Mouse (Mus musculus) adrenal gland, postnatal 14 days (tissue): ENCODE measurements at regions not wholly inside any gene's neighbourhood (a gene's known extent, or its start where the extent isn't known, plus 50 kb on each side); places are given as distances from the start of the nearest gene placed in this dataset.

Experiments used
- DNase-seq: peaks from one replicate; pipeline ENCODE4 v3.0.0; 2021; ENCODE audit warnings: mixed read lengths

DNA sequence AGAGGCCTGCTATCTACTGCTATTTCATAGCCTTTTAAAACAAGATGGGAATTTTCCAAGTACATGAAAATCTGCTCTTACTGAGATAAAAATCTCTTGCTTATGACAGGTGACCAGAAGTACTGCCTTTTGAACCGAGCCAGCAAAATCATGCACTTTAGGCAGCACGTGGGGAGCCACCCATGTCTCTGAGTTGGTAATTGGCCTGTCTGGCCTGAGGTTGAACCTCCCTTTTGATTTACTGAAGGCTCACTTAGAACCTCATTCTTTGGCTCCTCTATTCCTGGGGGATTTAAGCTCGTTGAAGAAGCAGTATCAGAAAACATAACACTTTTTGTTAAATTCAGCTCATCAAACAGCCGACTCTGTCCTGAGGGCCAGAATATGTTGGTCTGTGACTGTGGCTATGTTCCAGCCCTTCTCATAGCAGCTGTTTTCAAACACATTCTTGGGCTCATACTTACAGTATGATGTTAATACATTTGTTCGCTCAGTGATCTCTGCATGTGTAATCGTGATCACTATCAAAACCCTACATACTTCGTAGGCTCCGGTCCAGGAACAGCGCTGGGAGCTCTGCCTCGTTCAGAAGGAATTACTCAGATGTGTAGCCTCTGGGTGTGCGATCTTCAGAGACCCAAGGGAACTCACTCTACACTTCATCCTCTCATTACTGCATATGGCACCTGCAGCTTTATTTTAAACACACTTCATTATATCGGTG lies 290.1 kb upstream of the Gm15217 start:
- DNase-seq, result no peak

DNA sequence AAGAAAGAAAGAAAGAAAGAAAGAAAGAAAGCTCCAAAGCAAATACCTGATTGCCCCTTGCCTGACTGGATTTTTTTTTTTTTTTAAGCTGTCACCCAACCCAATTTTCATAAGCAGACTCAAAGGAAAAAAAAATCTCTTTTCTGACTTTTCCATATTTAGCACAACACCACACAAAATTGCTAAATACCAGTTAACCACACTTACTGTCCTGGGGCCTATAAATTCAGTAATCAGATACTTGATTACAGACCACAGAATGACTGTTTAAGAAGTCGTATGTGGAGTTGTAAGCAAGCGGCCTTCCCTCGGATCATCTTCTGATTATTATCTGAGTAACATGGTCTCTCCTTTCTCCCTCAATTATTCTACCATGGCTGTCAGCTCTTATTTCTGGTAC lies 263.3 kb upstream of the Gm15217 start:
- DNase-seq, result no peak

DNA sequence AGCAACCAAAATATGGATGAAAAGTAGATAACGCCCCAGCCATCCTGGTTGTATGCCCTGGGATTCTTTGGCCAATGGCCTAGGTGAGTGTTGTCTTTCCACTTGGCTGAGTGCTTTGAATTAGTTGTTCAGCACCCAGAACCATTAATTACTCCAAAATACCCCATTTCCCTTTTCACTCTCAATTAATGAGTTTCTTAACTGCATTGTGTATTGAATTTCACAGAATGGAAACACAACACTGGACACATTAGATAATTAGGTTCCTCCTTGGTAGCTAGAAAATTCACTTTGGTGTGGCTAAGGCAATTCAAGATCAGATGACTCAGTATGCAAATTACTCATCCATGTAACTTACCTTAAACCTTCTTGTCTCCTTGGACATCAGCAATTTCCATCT lies 252.7 kb upstream of the Gm15217 start:
- no peak for DNase-seq

GRCm38 (mm10) chr14:46129762-46130161 lies 249.5 kb upstream of the Gm15217 start:
- peak; percentile 37 for DNase-seq

DNA sequence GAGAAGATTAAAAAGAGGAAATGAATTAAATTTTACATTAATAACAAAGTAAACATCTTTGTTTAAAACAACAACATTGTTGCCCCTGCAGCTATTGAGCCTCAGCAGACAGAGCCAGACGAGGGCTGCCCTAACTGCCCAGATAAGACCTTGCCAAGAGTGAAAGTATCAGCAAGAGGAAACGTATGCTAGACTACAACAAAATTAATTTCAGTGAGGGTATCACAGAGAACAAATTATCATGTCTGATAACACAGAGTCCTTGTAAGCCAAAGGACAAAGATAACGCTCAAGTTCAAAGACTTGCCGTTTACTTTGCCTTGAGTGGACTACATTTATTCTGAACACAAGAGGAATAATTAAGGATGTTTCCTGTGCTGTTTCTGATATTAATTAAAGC lies 235.0 kb upstream of the Gm15217 start:
- DNase-seq, result no peak

DNA sequence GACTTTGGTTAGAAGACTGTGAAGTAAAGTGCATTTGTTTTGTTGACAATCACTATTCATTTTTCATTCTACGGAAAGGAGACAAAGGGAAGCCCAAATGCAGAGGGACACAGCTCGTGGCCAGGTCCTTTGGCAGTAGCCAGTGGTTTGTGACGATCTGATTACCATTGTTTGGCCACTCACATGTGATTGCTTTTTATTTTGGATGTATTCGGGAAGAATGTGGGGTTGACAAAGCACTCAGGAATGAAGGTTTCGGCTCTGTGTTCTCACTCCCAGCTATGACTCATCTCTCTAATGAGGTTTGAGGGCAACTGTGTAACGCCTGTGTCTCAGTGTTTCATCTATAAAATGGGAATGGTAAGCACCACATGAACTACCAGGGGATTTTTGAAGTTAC lies 234.5 kb upstream of the Gm15217 start:
- peak; percentile 12 for DNase-seq

- no peak for DNase-seq
These were observed 233.6 kb upstream of the Gm15217 start for GRCm38 (mm10) chr14:46145584-46145983.

DNA sequence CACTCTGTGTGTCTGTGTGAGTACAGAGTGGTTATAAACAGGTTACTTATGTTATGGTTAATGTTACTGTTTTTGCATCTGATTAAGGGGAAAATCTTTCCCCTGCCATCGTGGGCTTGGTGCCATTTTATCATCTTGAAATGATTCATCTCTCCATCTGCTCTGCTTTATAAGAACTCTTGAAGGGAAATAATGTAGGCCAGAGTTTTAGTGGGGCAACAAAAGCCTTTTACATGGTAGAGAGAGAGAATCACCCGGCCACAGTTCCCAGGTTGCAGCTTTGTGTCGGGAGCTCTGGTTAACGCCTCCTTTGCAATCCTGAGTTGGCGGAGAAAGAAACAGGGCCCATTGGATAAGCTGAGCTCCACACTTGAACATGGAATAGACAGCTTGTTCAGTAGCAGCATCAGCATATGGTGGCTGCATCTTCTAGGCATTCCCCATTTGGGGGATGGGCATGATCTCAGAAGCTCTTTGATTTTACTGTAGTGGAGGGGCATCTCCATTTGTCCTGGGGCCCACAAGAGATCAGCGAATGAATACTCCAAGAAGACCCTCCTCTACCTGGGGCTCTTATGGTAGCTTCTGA lies 230.0 kb upstream of the Gm15217 start:
- no peak for DNase-seq

- no peak for DNase-seq
These were observed 220.5 kb upstream of the Gm15217 start for GRCm38 (mm10) chr14:46158741-46159140.

DNA sequence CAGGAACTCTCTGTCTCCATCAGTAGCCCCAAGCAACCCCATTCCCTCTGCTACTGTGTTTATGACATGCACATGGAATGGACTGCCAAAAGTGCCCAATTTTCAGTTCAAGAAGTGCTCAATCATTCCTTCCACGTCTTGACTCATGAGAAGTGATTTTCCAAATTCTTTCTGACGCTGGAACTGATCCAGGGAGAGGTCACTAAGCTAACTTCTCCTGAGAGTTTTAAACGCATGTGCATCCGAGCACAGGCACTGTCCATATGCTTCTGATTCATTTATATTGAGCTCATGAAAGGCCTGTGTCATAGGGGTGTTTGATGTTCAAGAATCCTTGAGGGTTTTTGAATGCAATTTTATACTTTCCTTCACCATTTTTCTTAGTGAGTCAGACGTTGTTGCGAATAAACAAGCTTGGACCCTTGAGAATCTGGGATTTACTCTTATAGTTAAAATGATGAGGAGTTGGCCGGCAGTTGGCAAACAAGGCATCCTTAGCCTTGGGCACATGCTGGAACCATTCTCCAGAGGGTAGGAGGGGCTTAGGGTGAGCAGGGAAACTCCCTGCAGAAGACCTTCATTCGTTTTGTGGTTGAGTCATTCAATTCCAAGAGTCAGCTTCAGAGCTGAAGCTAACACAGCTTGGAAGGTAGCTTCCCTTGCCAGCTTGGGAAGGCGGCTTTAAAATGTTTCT lies 206.9 kb upstream of the Gm15217 start:
- no peak for DNase-seq

GRCm38 (mm10) chr14:46172875-46173324 lies 206.3 kb upstream of the Gm15217 start:
- DNase-seq, result no peak

DNA sequence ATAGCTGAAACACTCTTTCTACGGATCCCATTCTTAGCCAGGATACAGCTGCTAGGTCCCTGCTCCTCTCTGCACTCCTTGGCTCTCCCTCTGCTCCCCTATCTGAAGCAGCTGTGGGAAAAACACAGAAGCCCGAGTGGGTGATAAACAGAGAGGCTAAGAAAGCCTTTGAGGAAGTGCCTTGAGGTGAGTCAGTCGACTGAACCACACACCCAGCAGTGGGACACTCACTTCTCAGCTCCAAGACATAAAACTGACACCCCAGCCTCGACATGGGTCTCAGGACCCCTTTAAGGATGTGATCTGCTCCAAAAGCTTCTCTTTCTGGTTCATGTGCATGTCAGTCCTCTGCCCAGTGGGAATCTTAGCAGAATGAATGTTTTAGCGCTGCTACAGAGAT lies 204.8 kb upstream of the Gm15217 start:
- DNase-seq, result no peak

DNA sequence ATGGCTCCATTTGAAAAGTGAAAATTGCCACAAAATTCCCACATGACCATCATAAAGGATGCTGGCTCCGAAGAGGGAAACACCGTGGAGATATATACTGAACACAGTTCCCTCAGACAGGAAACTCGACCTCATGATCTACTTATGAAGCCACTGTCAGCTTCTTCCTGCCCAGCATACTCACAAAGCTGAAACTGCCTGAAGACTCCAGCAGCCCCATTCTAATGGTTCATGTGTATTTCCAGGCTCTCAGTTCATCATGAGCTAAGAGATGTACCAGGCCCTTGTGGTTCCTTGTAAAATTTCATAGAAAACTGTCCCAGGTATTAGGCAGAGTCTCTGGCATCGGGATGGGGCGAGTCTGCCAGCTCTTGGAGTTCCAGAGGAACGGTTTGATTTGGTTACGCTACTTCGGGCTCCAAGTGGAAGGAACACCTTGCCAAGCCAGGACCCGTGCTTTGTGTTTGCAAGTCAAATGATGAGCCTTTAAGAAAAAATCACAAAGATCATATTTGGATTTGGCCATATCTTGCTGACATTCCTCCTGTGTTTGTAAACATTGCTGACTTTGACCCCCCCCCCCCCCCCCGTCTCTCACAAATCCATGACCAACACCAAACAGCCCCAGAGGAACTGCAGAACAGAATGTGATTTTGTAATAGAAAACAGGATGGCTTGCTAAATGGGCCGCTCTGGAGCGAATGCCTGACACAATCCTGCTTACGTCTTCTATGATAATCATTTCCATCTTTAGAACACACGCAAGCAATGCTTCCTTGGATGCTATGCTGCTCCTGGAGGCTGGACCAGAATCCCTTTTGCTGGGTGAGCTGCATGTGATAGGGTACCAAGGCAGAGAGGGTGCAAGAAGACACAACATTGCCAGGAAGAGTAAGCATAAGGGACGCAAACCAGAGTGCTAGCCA lies 203.7 kb upstream of the Gm15217 start:
- no peak for DNase-seq

DNA sequence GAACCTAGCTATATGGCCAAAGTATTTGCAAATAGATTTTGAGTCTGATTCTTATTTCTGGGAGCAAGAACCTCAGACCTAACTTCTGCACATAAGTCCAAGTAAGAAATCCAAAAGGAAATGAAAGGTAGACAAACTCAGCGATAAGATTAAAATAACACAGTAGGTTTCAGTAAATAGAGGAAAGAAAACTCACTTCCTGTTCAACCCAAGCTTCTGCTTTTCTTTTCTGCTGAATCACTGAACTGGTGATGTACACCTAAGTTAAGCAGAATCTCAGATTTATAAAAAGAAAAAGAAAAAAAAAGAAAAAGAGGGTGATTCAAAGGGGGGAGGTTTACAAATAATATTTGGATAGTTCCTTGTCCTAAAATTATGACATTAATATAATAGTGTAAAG lies 200.2 kb upstream of the Gm15217 start:
- no peak for DNase-seq

DNA sequence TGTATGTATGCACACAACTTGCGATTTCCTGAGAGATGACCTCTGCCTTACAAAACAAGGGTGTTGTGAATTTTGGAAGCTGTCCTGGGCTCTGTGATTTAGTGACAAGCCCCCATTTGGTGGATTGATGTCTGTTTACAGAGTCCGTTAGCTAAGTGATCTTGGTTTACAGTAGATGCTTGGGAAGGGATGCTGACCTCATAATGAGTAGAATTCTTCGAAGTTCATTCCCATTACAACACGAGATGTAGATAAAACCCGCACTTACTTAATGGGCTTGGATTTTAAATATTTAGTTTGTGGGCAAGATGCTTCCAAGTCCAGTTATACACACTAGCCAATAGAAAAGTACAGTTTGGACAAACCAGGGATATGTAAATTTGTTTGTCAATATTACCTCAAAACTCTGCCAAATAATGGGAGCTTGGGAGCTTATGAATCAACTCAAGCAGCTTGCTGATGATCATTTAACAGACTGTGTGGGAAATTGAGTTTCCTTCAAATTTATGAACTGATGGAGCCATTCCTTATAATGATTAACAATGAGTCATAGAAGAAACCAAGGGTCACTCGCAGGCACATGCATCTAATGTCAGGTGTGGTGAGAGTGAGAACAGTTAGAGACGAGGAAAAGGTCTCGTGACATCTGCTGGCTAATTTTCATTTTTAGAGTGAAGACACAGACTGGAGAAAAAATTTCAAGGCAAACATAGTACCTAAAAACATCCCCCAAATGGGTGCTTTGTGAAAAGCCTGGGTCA lies 187.4 kb upstream of the Gm15217 start:
- no peak for DNase-seq

GRCm38 (mm10) chr14:46193577-46193976 lies 185.6 kb upstream of the Gm15217 start:
- DNase-seq, result no peak

- DNase-seq, result no peak
These were observed 183.3 kb upstream of the Gm15217 start for GRCm38 (mm10) chr14:46195939-46196338.

GRCm38 (mm10) chr14:46202818-46203217 lies 176.4 kb upstream of the Gm15217 start:
- peak; percentile 4 for DNase-seq

GRCm38 (mm10) chr14:46220483-46220882 lies 158.7 kb upstream of the Gm15217 start:
- DNase-seq, result no peak

GRCm38 (mm10) chr14:46221897-46222669 lies 157.1 kb upstream of the Gm15217 start:
- no peak for DNase-seq

- no peak for DNase-seq
These were observed 156.2 kb upstream of the Gm15217 start for GRCm38 (mm10) chr14:46223008-46223407.
